Comparison of ENCODE assay signal across 17 mouse cellular contexts in genomic region chr12:70233637-70234315, GRCm38 (mm10). TPM values are rescaled to one million over a fixed set of nuclear protein-coding genes. Genes with fewer than 3 reads are reported as not detected.
DNase-seq lines count a peak whose midpoint lies in the region; ATAC-seq and TF ChIP-seq lines count a peak whose summit lies in the region.
"Had no signal": no experiment of that assay in that cellular context is flagged by ENCODE, and none has a peak within 500 bp of the region (broad histone marks: within the 10 kb centered on the region; RNA-seq: fewer than 3 reads in every experiment).

No protein-coding gene starts in this region.

- TF ChIP-seq CTCF in liver, postnatal 0 days (IDR thresholded peaks at IDR 0.05; ENCODE audit: low read depth) = no peak
- no peak for TF ChIP-seq CTCF in left cerebral cortex, adult 2 months (IDR thresholded peaks at IDR 0.05)
- no peak for TF ChIP-seq CTCF in kidney, adult 2 months (conservative IDR thresholded peaks at IDR 0.05; ENCODE audit: insufficient read depth, insufficient read length, low read depth, low read length)

- DNase-seq in hindbrain, embryonic 10.5 days (ENCODE audit: low spot score) = no peak
- DNase-seq in midbrain, embryonic 11.5 days (ENCODE audit: low spot score, missing footprints) = peak; percentile 83
- DNase-seq in liver, postnatal 0 days = peak; percentile 72
- DNase-seq in left cerebral cortex, adult 2 months (ENCODE audit: extremely low spot score in 1 of 2, low spot score in 2 of 2) = no peak
- no peak for DNase-seq in kidney, adult 2 months
- DNase-seq: right cerebral cortex, adult 18-20 months had no signal

- ATAC-seq in hindbrain, embryonic 13.5 days (ENCODE audit: low FRiP score) = no peak
- no peak for ATAC-seq in midbrain, embryonic 11.5 days (ENCODE audit: low FRiP score)
- ATAC-seq in midbrain, embryonic 13.5 days = no peak
- peak; percentile 79 for ATAC-seq in liver, postnatal 0 days

- H3K9me3 ChIP-seq in hindbrain, embryonic 10.5 days = no peaks in the 10 kb centered on the region
- no peaks in the 10 kb centered on the region for H3K9me3 ChIP-seq in hindbrain, embryonic 13.5 days
- no peaks in the 10 kb centered on the region for H3K9me3 ChIP-seq in midbrain, embryonic 11.5 days (ENCODE audit: control insufficient read depth, low read length)
- H3K9me3 ChIP-seq in midbrain, embryonic 13.5 days = no peaks in the 10 kb centered on the region
- H3K9me3 ChIP-seq in liver, postnatal 0 days (ENCODE audit: low read length) = no peaks in the 10 kb centered on the region
- H3K9me3 ChIP-seq: embryonic facial prominence, embryonic 15.5 days; forebrain, embryonic 10.5 days; G1E; intestine, embryonic 15.5 days; limb, embryonic 12.5 days had no signal

- H3K9ac ChIP-seq in hindbrain, embryonic 13.5 days = no peak overlapping the region
- H3K9ac ChIP-seq in midbrain, embryonic 11.5 days (ENCODE audit: low read length) = no peak overlapping the region
- no peak overlapping the region for H3K9ac ChIP-seq in midbrain, embryonic 13.5 days (replicated peaks)
- H3K9ac ChIP-seq in liver, postnatal 0 days (replicated peaks) = no peak overlapping the region
- H3K9ac ChIP-seq: embryonic facial prominence, embryonic 15.5 days; hindbrain, embryonic 14.5 days; intestine, embryonic 15.5 days; limb, embryonic 12.5 days; lung, embryonic 14.5 days had no signal

- intact Hi-C loops in left cerebral cortex, adult 2 months (cut with DNase I) = loop anchor here (2.0 to 10.0 kb wide), 2 partner anchors 197 to 681 kb away; no protein-coding TSS in a partner anchor

- peaks cover 19% of the 10 kb centered on the region for H3K4me1 ChIP-seq in hindbrain, embryonic 10.5 days (replicated peaks)
- peaks cover 18% of the 10 kb centered on the region for H3K4me1 ChIP-seq in hindbrain, embryonic 13.5 days (replicated peaks)
- H3K4me1 ChIP-seq in midbrain, embryonic 11.5 days (ENCODE audit: control insufficient read depth, insufficient read depth, low read length) = no peaks in the 10 kb centered on the region
- H3K4me1 ChIP-seq in midbrain, embryonic 13.5 days (replicated peaks) = peaks cover 12% of the 10 kb centered on the region
- peaks cover 50% of the 10 kb centered on the region for H3K4me1 ChIP-seq in liver, postnatal 0 days (ENCODE audit: insufficient read depth)
- no peaks in the 10 kb centered on the region for H3K4me1 ChIP-seq in kidney, adult 2 months (ENCODE audit: control insufficient read depth, insufficient read depth, low read length)
- H3K4me1 ChIP-seq: limb, embryonic 12.5 days had no signal

- H3K36me3 ChIP-seq in hindbrain, embryonic 10.5 days = no peaks in the 10 kb centered on the region
- no peaks in the 10 kb centered on the region for H3K36me3 ChIP-seq in hindbrain, embryonic 13.5 days
- no peaks in the 10 kb centered on the region for H3K36me3 ChIP-seq in midbrain, embryonic 11.5 days (ENCODE audit: control insufficient read depth, insufficient read depth, low read length)
- no peaks in the 10 kb centered on the region for H3K36me3 ChIP-seq in midbrain, embryonic 13.5 days
- H3K36me3 ChIP-seq in liver, postnatal 0 days (replicated peaks; ENCODE audit: insufficient read depth, low read length) = no peaks in the 10 kb centered on the region
- H3K36me3 ChIP-seq in kidney, adult 2 months (ENCODE audit: control insufficient read depth, insufficient read depth, low read length) = no peaks in the 10 kb centered on the region
- H3K36me3 ChIP-seq: embryonic facial prominence, embryonic 15.5 days; forebrain, embryonic 10.5 days; G1E; intestine, embryonic 15.5 days; limb, embryonic 12.5 days had no signal

- no peak for TF ChIP-seq POLR2A in kidney, adult 2 months (IDR thresholded peaks at IDR 0.05; ENCODE audit: low read depth, low read length)

- H3K27ac ChIP-seq in hindbrain, embryonic 10.5 days = peak overlapping the region; percentile 26; the same call in 1 of the 2 replicates
- H3K27ac ChIP-seq in hindbrain, embryonic 13.5 days = no peak overlapping the region
- H3K27ac ChIP-seq in midbrain, embryonic 11.5 days (ENCODE audit: low read depth, low read length) = no peak overlapping the region
- H3K27ac ChIP-seq in midbrain, embryonic 13.5 days = no peak overlapping the region
- peak overlapping the region; percentile 75 for H3K27ac ChIP-seq in liver, postnatal 0 days (ENCODE audit: low read depth)
- no peak overlapping the region for H3K27ac ChIP-seq in left cerebral cortex, adult 2 months
- H3K27ac ChIP-seq in kidney, adult 2 months (ENCODE audit: insufficient read depth, low read depth, low read length) = no peak overlapping the region
- H3K27ac ChIP-seq: embryonic facial prominence, embryonic 15.5 days; forebrain, embryonic 10.5 days; hindbrain, embryonic 14.5 days; intestine, embryonic 15.5 days; limb, embryonic 12.5 days had no signal

- no peak overlapping the region for H3K4me3 ChIP-seq in hindbrain, embryonic 10.5 days
- H3K4me3 ChIP-seq in hindbrain, embryonic 13.5 days = no peak overlapping the region
- no peak overlapping the region for H3K4me3 ChIP-seq in midbrain, embryonic 11.5 days (ENCODE audit: low read depth, low read length)
- H3K4me3 ChIP-seq in midbrain, embryonic 13.5 days (replicated peaks) = no peak overlapping the region
- H3K4me3 ChIP-seq in liver, postnatal 0 days (ENCODE audit: low read depth, low read length) = 0 out of 2 replicates have a peak overlapping the region, but pooled peaks have one; percentile 10
- H3K4me3 ChIP-seq in left cerebral cortex, adult 2 months = no peak overlapping the region
- H3K4me3 ChIP-seq in kidney, adult 2 months (ENCODE audit: insufficient read depth, low read depth, low read length) = no peak overlapping the region
- H3K4me3 ChIP-seq: embryonic facial prominence, embryonic 15.5 days; forebrain, embryonic 10.5 days; heart, adult 2 months; intestine, embryonic 15.5 days; limb, embryonic 12.5 days; myocyte had no signal

- H3K27me3 ChIP-seq in hindbrain, embryonic 10.5 days (ENCODE audit: insufficient read depth, poor library complexity, severe bottlenecking) = peaks cover 10% of the 10 kb centered on the region; the same call in 1 of the 2 replicates
- H3K27me3 ChIP-seq in hindbrain, embryonic 13.5 days = peaks cover under 1% of the 10 kb centered on the region; the same call in 1 of the 2 replicates
- H3K27me3 ChIP-seq in midbrain, embryonic 11.5 days (ENCODE audit: control insufficient read depth, insufficient read depth, low read length) = no peaks in the 10 kb centered on the region
- H3K27me3 ChIP-seq in midbrain, embryonic 13.5 days = peaks cover 3% of the 10 kb centered on the region; the same call in 1 of the 2 replicates
- no peaks in the 10 kb centered on the region for H3K27me3 ChIP-seq in liver, postnatal 0 days (ENCODE audit: insufficient read depth, low read length)
- no peaks in the 10 kb centered on the region for H3K27me3 ChIP-seq in kidney, adult 2 months (replicated peaks; ENCODE audit: control insufficient read depth, insufficient read depth, low read length)
- H3K27me3 ChIP-seq: embryonic facial prominence, embryonic 15.5 days; intestine, embryonic 15.5 days; limb, embryonic 12.5 days had no signal

- TF ChIP-seq EP300 in liver, postnatal 0 days (IDR thresholded peaks at IDR 0.05; ENCODE audit: low read depth) = peak; percentile 40; the same call in 1 of the 2 replicates

- WGBS in hindbrain, embryonic 10.5 days = 88% methylated on average over 6 of the region's 6 CpGs
- WGBS in hindbrain, embryonic 13.5 days = 90% methylated on average over 6 of the region's 6 CpGs
- WGBS in midbrain, embryonic 11.5 days = 89% methylated on average over 6 of the region's 6 CpGs
- WGBS in midbrain, embryonic 13.5 days = 91% methylated on average over 6 of the region's 6 CpGs
- 64% methylated on average over 6 of the region's 6 CpGs for WGBS in liver, postnatal 0 days (ENCODE audit: insufficient replicate concordance)
- WGBS in kidney, adult 2 months = 84% methylated on average over 6 of the region's 6 CpGs

- no peak overlapping the region for H3K4me2 ChIP-seq in hindbrain, embryonic 13.5 days
- H3K4me2 ChIP-seq in midbrain, embryonic 11.5 days = no peak overlapping the region
- H3K4me2 ChIP-seq in midbrain, embryonic 13.5 days (replicated peaks) = no peak overlapping the region
- peak overlapping the region; percentile 45 for H3K4me2 ChIP-seq in liver, postnatal 0 days (ENCODE audit: low read depth, low read length)
- H3K4me2 ChIP-seq: intestine, embryonic 15.5 days; limb, embryonic 12.5 days; lung, embryonic 14.5 days had no signal

RNA-seq across cellular contexts. Expression of gene Pygl, which starts 2.5 kb away (rescaled TPM):
- polyA plus RNA-seq in hindbrain, embryonic 10.5 days (2016; fragmentation: Nextera tagmentation; extraction: Ambion mirVana) = 9.3 and 10.0 TPM in 2 replicates
- polyA plus RNA-seq in hindbrain, embryonic 13.5 days (2015; fragmentation: Nextera tagmentation; extraction: Ambion mirVana) = 6.6 and 8.6 TPM in 2 replicates
- polyA plus RNA-seq in midbrain, embryonic 11.5 days (2014; fragmentation: Nextera tagmentation; extraction: Ambion mirVana) = 7.6 and 8.0 TPM in 2 replicates
- polyA plus RNA-seq in midbrain, embryonic 13.5 days (2015; fragmentation: Nextera tagmentation; extraction: Ambion mirVana) = 5.4 and 8.2 TPM in 2 replicates
- 104 and 114 TPM in 2 replicates for polyA plus RNA-seq in liver, postnatal 0 days (2015; fragmentation: Nextera tagmentation; extraction: Ambion mirVana)
- 1 to 10 TPM; 3.6 to 3.8 TPM for total RNA-seq in left cerebral cortex, adult 2 months (2021)
- 37.4 and 38.5 TPM in 2 replicates for polyA plus RNA-seq in kidney, adult 2 months (2012; rRNA removed)
- polyA plus RNA-seq: G1E had no signal

Comparison
In these comparisons a context has a peak if more than half of its experiments do, and no peak if none do; other contexts are left out.
1. H3K27ac ChIP-seq: peak in hindbrain, embryonic 10.5 days (single experiment) and liver, postnatal 0 days (single experiment); none in hindbrain, embryonic 13.5 days (single experiment), midbrain, embryonic 11.5 days (single experiment), midbrain, embryonic 13.5 days (single experiment), left cerebral cortex, adult 2 months (single experiment) and kidney, adult 2 months (single experiment).
2. DNase-seq: peak in midbrain, embryonic 11.5 days (single experiment) and liver, postnatal 0 days (single experiment); none in hindbrain, embryonic 10.5 days (single experiment), left cerebral cortex, adult 2 months (0 of 2) and kidney, adult 2 months (single experiment).